ENCODE assay signal across 8 mouse cellular contexts in genomic region chr1:135731393-135731792, GRCm38 (mm10). TPM values are rescaled to one million over a fixed set of nuclear protein-coding genes. Genes with fewer than 3 reads are reported as not detected.
DNase-seq lines count a peak whose midpoint lies in the region; ATAC-seq lines count a peak whose summit lies in the region.

No protein-coding gene starts in this region.

- H3K4me3 ChIP-seq in hindbrain, embryonic 10.5 days = no peak overlapping the region
- no peak overlapping the region for H3K4me3 ChIP-seq in hindbrain, embryonic 11.5 days (ENCODE audit: low read depth, low read length)
- peak overlapping the region; percentile 0 for H3K4me3 ChIP-seq in embryonic facial prominence, embryonic 14.5 days (ENCODE audit: low read depth, low read length)
- no peak overlapping the region for H3K4me3 ChIP-seq in liver, embryonic 12.5 days

- intact Hi-C loops in left cerebral cortex, postnatal 36 days (cut with DNase I) = no loop called here

- no peak for DNase-seq in hindbrain, embryonic 10.5 days (ENCODE audit: low spot score)
- DNase-seq in hindbrain, embryonic 11.5 days (ENCODE audit: low spot score) = no peak
- DNase-seq in R1 (ENCODE audit: low read depth, low spot score) = peak; percentile 50
- DNase-seq in embryonic facial prominence, embryonic 14.5 days (ENCODE audit: low spot score) = no peak
- no peak for DNase-seq in left cerebral cortex, postnatal 36 days (ENCODE audit: low spot score in 2 of 2)
- no peak for DNase-seq in thymus, postnatal 25 days

- no peaks in the 10 kb centered on the region for H3K9me3 ChIP-seq in hindbrain, embryonic 10.5 days
- H3K9me3 ChIP-seq in hindbrain, embryonic 11.5 days (ENCODE audit: control insufficient read depth, low read length) = no peaks in the 10 kb centered on the region
- H3K9me3 ChIP-seq in embryonic facial prominence, embryonic 14.5 days (ENCODE audit: control insufficient read depth, low read length) = no peaks in the 10 kb centered on the region
- no peaks in the 10 kb centered on the region for H3K9me3 ChIP-seq in liver, embryonic 12.5 days (replicated peaks)

- H3K36me3 ChIP-seq in hindbrain, embryonic 10.5 days = no peaks in the 10 kb centered on the region
- no peaks in the 10 kb centered on the region for H3K36me3 ChIP-seq in hindbrain, embryonic 11.5 days (ENCODE audit: control insufficient read depth, insufficient read depth, low read length)
- no peaks in the 10 kb centered on the region for H3K36me3 ChIP-seq in embryonic facial prominence, embryonic 14.5 days (ENCODE audit: control insufficient read depth, insufficient read depth, low read length)
- 0 out of 2 replicates have a peak, but pooled peaks cover 5% of the 10 kb centered on the region for H3K36me3 ChIP-seq in liver, embryonic 12.5 days

- no peak for ATAC-seq in hindbrain, embryonic 11.5 days (ENCODE audit: low FRiP score)
- ATAC-seq in embryonic facial prominence, embryonic 14.5 days (ENCODE audit: low read depth) = no peak
- ATAC-seq in liver, embryonic 12.5 days = no peak
- ATAC-seq in erythroblast, adult 5-6 weeks (replicated peaks; ENCODE audit: low FRiP score, poor library complexity, severe bottlenecking) = no peak

- WGBS in hindbrain, embryonic 10.5 days = 71% methylated on average over 7 of the region's 7 CpGs
- 65% methylated on average over 7 of the region's 7 CpGs for WGBS in hindbrain, embryonic 11.5 days
- 45% methylated on average over 7 of the region's 7 CpGs for WGBS in embryonic facial prominence, embryonic 14.5 days
- WGBS in liver, embryonic 12.5 days (ENCODE audit: insufficient replicate concordance) = 21% methylated on average over 7 of the region's 7 CpGs

- H3K4me1 ChIP-seq in hindbrain, embryonic 10.5 days (replicated peaks) = peaks cover 78% of the 10 kb centered on the region
- peaks cover 4% of the 10 kb centered on the region; the same call in 1 of the 2 replicates for H3K4me1 ChIP-seq in hindbrain, embryonic 11.5 days (replicated peaks; ENCODE audit: control insufficient read depth, insufficient read depth, low read length)
- peaks cover 56% of the 10 kb centered on the region for H3K4me1 ChIP-seq in embryonic facial prominence, embryonic 14.5 days (ENCODE audit: control insufficient read depth, insufficient read depth, low read length)
- H3K4me1 ChIP-seq in liver, embryonic 12.5 days = peaks cover 78% of the 10 kb centered on the region

- H3K4me2 ChIP-seq in hindbrain, embryonic 11.5 days (replicated peaks; ENCODE audit: low read depth, low read length) = no peak overlapping the region
- H3K4me2 ChIP-seq in embryonic facial prominence, embryonic 14.5 days (ENCODE audit: low read depth, low read length) = peak overlapping the region; percentile 88
- peak overlapping the region; percentile 89 for H3K4me2 ChIP-seq in liver, embryonic 12.5 days

- H3K27me3 ChIP-seq in hindbrain, embryonic 10.5 days (ENCODE audit: insufficient read depth, poor library complexity, severe bottlenecking) = peaks cover 21% of the 10 kb centered on the region
- H3K27me3 ChIP-seq in hindbrain, embryonic 11.5 days (ENCODE audit: control insufficient read depth, insufficient read depth, low read length) = no peaks in the 10 kb centered on the region
- no peaks in the 10 kb centered on the region for H3K27me3 ChIP-seq in embryonic facial prominence, embryonic 14.5 days (replicated peaks; ENCODE audit: control insufficient read depth, insufficient read depth, low read length)
- no peaks in the 10 kb centered on the region for H3K27me3 ChIP-seq in liver, embryonic 12.5 days (replicated peaks)

- no peak overlapping the region for H3K9ac ChIP-seq in hindbrain, embryonic 11.5 days (ENCODE audit: low read depth, low read length)
- peak overlapping the region; percentile 34; the same call in 1 of the 2 replicates for H3K9ac ChIP-seq in embryonic facial prominence, embryonic 14.5 days (ENCODE audit: low read depth, low read length)
- no peak overlapping the region for H3K9ac ChIP-seq in liver, embryonic 12.5 days

- H3K27ac ChIP-seq in hindbrain, embryonic 10.5 days = peak overlapping the region; percentile 76
- H3K27ac ChIP-seq in hindbrain, embryonic 11.5 days (ENCODE audit: low read depth, low read length) = no peak overlapping the region
- peak overlapping the region; percentile 95 for H3K27ac ChIP-seq in embryonic facial prominence, embryonic 14.5 days (replicated peaks; ENCODE audit: low read depth, low read length)
- peak overlapping the region; percentile 23 for H3K27ac ChIP-seq in liver, embryonic 12.5 days

RNA-seq across cellular contexts. Expression of gene Csrp1, which starts 11.5 kb away (rescaled TPM):
- 51.0 and 56.2 TPM in 2 replicates for polyA plus RNA-seq in hindbrain, embryonic 10.5 days (2016; fragmentation: Nextera tagmentation; extraction: Ambion mirVana)
- polyA plus RNA-seq in hindbrain, embryonic 11.5 days (2014; fragmentation: Nextera tagmentation; extraction: Ambion mirVana) = 42.2 and 42.8 TPM in 2 replicates
- 112 and 119 TPM in 2 replicates for polyA plus RNA-seq in embryonic facial prominence, embryonic 14.5 days (2014; fragmentation: Nextera tagmentation; extraction: Ambion mirVana)
- 56.2 and 60.7 TPM in 2 replicates for polyA plus RNA-seq in liver, embryonic 12.5 days (2016; fragmentation: Nextera tagmentation; extraction: Ambion mirVana)
- total RNA-seq in erythroblast, adult 5-6 weeks (2015; ENCODE audit: low replicate concordance) = 23.4 and 27.6 TPM in 2 replicates
- total RNA-seq in erythroblast, adult 5-6 weeks (2017; ENCODE audit: low replicate concordance) = 21.5 and 23.1 TPM in 2 replicates
- total RNA-seq in left cerebral cortex, postnatal 36 days (2021) = 100 to 1,000 TPM; 195 to 250 TPM

RNA-seq across cellular contexts. Expression of gene Phlda3, which starts 34.5 kb away (rescaled TPM):
- 19.3 and 21.7 TPM in 2 replicates for polyA plus RNA-seq in hindbrain, embryonic 10.5 days (2016; fragmentation: Nextera tagmentation; extraction: Ambion mirVana)
- 18.2 and 18.6 TPM in 2 replicates for polyA plus RNA-seq in hindbrain, embryonic 11.5 days (2014; fragmentation: Nextera tagmentation; extraction: Ambion mirVana)
- polyA plus RNA-seq in embryonic facial prominence, embryonic 14.5 days (2014; fragmentation: Nextera tagmentation; extraction: Ambion mirVana) = 80.1 and 90.4 TPM in 2 replicates
- polyA plus RNA-seq in liver, embryonic 12.5 days (2016; fragmentation: Nextera tagmentation; extraction: Ambion mirVana) = 11.4 and 11.9 TPM in 2 replicates
- not detected in 2 replicates for total RNA-seq in erythroblast, adult 5-6 weeks (2015; ENCODE audit: low replicate concordance)
- not detected in 2 replicates for total RNA-seq in erythroblast, adult 5-6 weeks (2017; ENCODE audit: low replicate concordance)
- total RNA-seq in left cerebral cortex, postnatal 36 days (2021) = 10 to 100 TPM; 18.2 to 28.8 TPM

RNA-seq across cellular contexts. Expression of gene Tnni1, which starts 47.8 kb away (rescaled TPM):
- 0.85 and 3.2 TPM in 2 replicates for polyA plus RNA-seq in hindbrain, embryonic 10.5 days (2016; fragmentation: Nextera tagmentation; extraction: Ambion mirVana)
- 6.0 and 11.3 TPM in 2 replicates for polyA plus RNA-seq in hindbrain, embryonic 11.5 days (2014; fragmentation: Nextera tagmentation; extraction: Ambion mirVana)
- polyA plus RNA-seq in embryonic facial prominence, embryonic 14.5 days (2014; fragmentation: Nextera tagmentation; extraction: Ambion mirVana) = 637 and 738 TPM in 2 replicates
- polyA plus RNA-seq in liver, embryonic 12.5 days (2016; fragmentation: Nextera tagmentation; extraction: Ambion mirVana) = 10.5 and 12.9 TPM in 2 replicates
- total RNA-seq in erythroblast, adult 5-6 weeks (2015; ENCODE audit: low replicate concordance) = not detected in 2 replicates
- total RNA-seq in erythroblast, adult 5-6 weeks (2017; ENCODE audit: low replicate concordance) = not detected in 2 replicates
- total RNA-seq in left cerebral cortex, postnatal 36 days (2021) = 1 to 10 TPM; 2.2 to 4.8 TPM

Comparison
In these comparisons a context has a peak if more than half of its experiments do, and no peak if none do; other contexts are left out.
1. RNA of gene Tnni1, which starts 47.8 kb away (polyA plus RNA-seq): 637 to 738 TPM in embryonic facial prominence, embryonic 14.5 days; 10.5 to 12.9 TPM in liver, embryonic 12.5 days, 6.0 to 11.3 TPM in hindbrain, embryonic 11.5 days and 0.85 to 3.2 TPM in hindbrain, embryonic 10.5 days; every median in the first group is over 10 times any median in the second.